Mouse (Mus musculus) bone marrow macrophage, adult 2 months (primary cell): ENCODE results near the gene Zmynd10. TPM values are rescaled to one million over a fixed set of nuclear protein-coding genes. Genes with fewer than 3 reads are reported as not detected.
"Not testable (repeated sequence)": the region's sequence is repeated elsewhere in the genome, so short reads cannot be mapped to it uniquely, and the experiment has no call there.

Experiments used
- H3K27ac ChIP-seq: 2 replicates; pipeline ENCODE4 v1.5.1; 2012; ENCODE audit warnings: low read depth, low read length; ENCODE audit not compliant: insufficient read depth
- H3K4me1 ChIP-seq: 2 replicates; pipeline ENCODE4 v1.6.1; 2012; ENCODE audit warnings: low read length; ENCODE audit not compliant: control insufficient read depth, insufficient read depth
- H3K4me3 ChIP-seq: 2 replicates; pipeline ENCODE4 v1.5.1; 2012; ENCODE audit warnings: mild to moderate bottlenecking, low read length, moderate library complexity; ENCODE audit not compliant: insufficient read depth
- CTCF ChIP-seq: IDR thresholded peaks from 2 replicates; pipeline ENCODE4 v1.5.1; 2012; ENCODE audit warnings: low read depth, mild to moderate bottlenecking, low read length, moderate library complexity
- POLR2A ChIP-seq: IDR thresholded peaks from 2 replicates; pipeline ENCODE4 v1.6.1; 2012; ENCODE audit warnings: mild to moderate bottlenecking, low read depth, low read length, borderline replicate concordance
- polyA plus RNA-seq: library from polyadenylated mRNA; stranded (reverse); fragments of >200 nt; gene quantifications from 2 replicates; pipeline ENCODE4 v1.2.4, GENCODE M21; 2012; ENCODE audit not compliant: missing spikeins, insufficient read depth, insufficient read length

Zmynd10 gene
- polyA plus RNA-seq, 1 experiment, result 0.66 TPM

- peaks cover 56% of the 10 kb centered on the region for H3K4me1 ChIP-seq
- peak overlapping the region; percentile 76 for H3K27ac ChIP-seq
- peak overlapping the region; percentile 85 for H3K4me3 ChIP-seq
- TF ChIP-seq CTCF (no peak), POLR2A (no peak)
These were observed 21.5 kb downstream of the Zmynd10 start for GRCm38 (mm10) chr9:107568331-107569261.

- Histone ChIP-seq H3K27ac (peak overlapping the region; percentile 46), H3K4me3 (peak overlapping the region; percentile 85), H3K4me1 (peaks cover 54% of the 10 kb centered on the region)
These were observed 22.2 kb downstream of the Zmynd10 start for GRCm38 (mm10) chr9:107569270-107569669.

GRCm38 (mm10) chr9:107570016-107570415 lies 22.9 kb downstream of the Zmynd10 start:
- Histone ChIP-seq H3K4me3 (peak overlapping the region; percentile 85), H3K27ac (no peak overlapping the region), H3K4me1 (peaks cover 60% of the 10 kb centered on the region)
- no peak for TF ChIP-seq CTCF
- TF ChIP-seq POLR2A, result no peak

More at GRCm38 (mm10) chr9:107569270-107569669, 22.2 kb downstream of the Zmynd10 start:
- no peak for TF ChIP-seq POLR2A
- no peak for TF ChIP-seq CTCF

- Histone ChIP-seq H3K27ac (no peak overlapping the region), H3K4me1 (peaks cover 56% of the 10 kb centered on the region), H3K4me3 (no peak overlapping the region)
- no peak for TF ChIP-seq POLR2A
These were observed 23.7 kb downstream of the Zmynd10 start for GRCm38 (mm10) chr9:107570845-107571244.

GRCm38 (mm10) chr9:107571534-107572326 lies 24.6 kb downstream of the Zmynd10 start:
- Histone ChIP-seq H3K4me3 (no peak overlapping the region), H3K4me1 (peaks cover 49% of the 10 kb centered on the region), H3K27ac (no peak overlapping the region)
- no peak for TF ChIP-seq POLR2A
- TF ChIP-seq CTCF, result no peak

GRCm38 (mm10) chr9:107572327-107572662 lies 25.2 kb downstream of the Zmynd10 start:
- peaks cover 43% of the 10 kb centered on the region for H3K4me1 ChIP-seq
- TF ChIP-seq CTCF (no peak), POLR2A (no peak)
- no peak overlapping the region for H3K4me3 ChIP-seq
- no peak overlapping the region for H3K27ac ChIP-seq

GRCm38 (mm10) chr9:107573774-107574173 lies 26.7 kb downstream of the Zmynd10 start:
- peaks cover 41% of the 10 kb centered on the region for H3K4me1 ChIP-seq
- not testable (repeated sequence) for H3K4me3 ChIP-seq, H3K27ac ChIP-seq

- Histone ChIP-seq H3K4me1 (peaks cover 40% of the 10 kb centered on the region), H3K27ac (no peak overlapping the region)
These were observed 28.7 kb downstream of the Zmynd10 start for GRCm38 (mm10) chr9:107575579-107576356.

GRCm38 (mm10) chr9:107576357-107577107 lies 29.4 kb downstream of the Zmynd10 start, which contains the start of gene Hyal1:
TSS of gene Hyal1 (plus strand) at chr9:107576927.
- Histone ChIP-seq H3K27ac (no peak within 1 kb of the TSS), H3K4me1 (peaks cover 36% of the 10 kb centered on the region)

More at GRCm38 (mm10) chr9:107575579-107576356, 28.7 kb downstream of the Zmynd10 start:
- no peak for TF ChIP-seq CTCF
- no peak for TF ChIP-seq POLR2A
- H3K4me3 ChIP-seq, result no peak overlapping the region

More at GRCm38 (mm10) chr9:107576357-107577107, 29.4 kb downstream of the Zmynd10 start, which contains the start of gene Hyal1:
- peak within 1 kb of the TSS; percentile 29 for H3K4me3 ChIP-seq
- TF ChIP-seq CTCF (no peak), POLR2A (no peak)
